Mouse (Mus musculus) adrenal gland, postnatal 10 days (tissue): ENCODE data around the gene Rnf41. TPM values are rescaled to one million over a fixed set of nuclear protein-coding genes. Genes with fewer than 3 reads are reported as not detected.

Source experiments
- DNase-seq: peaks from one replicate; pipeline ENCODE4 v3.0.0; 2021; ENCODE audit warnings: mixed read lengths
- microRNA-seq: library from miRNA; unstranded; fragments of <30 nt; microRNA quantifications from one replicate; pipeline ENCODE4 v1.2.0, GENCODE M21; 2021
- total RNA-seq, 2 experiments: library from RNA; stranded (reverse); gene quantifications; 2 replicates each; pipeline ENCODE4 v1.2.3; 2021

Gene Rnf41
- total RNA-seq, 2 experiments from 2014 or later = 37.4 TPM

DNA sequence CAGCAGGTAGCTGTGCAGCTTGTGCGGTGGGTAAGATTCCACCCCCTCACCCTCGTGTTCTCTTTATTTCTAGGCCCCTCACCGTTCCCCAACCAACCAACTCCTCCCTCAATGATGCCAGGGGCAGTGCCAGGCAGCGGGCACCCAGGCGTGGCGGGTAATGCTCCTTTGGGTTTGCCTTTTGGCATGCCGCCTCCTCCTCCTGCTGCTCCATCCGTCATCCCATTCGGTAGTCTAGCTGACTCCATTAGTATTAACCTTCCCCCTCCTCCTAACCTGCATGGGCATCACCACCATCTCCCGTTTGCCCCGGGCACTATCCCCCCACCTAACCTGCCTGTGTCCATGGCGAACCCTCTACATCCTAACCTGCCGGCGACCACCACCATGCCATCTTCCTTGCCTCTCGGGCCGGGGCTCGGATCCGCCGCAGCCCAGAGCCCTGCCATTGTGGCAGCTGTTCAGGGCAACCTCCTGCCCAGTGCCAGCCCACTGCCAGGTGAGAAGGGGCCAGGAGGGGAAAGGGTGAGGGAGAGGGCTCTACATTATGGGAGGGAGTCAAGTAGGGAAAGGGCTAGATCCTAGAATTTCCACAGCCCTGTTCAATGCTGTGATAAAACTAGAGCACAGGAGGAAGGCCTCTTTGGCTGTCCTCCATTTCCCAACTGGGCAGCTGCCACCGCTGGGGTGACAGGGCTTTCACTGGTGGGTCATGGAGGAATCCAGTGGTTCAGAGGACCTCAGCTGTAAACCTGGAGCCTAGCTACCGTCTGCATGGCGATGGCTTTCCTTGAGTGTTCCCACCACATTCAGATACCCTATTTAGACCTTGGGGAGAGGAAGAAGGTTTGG, 76.6 kb downstream of the Rnf41 start:
- DNase-seq = no peak

DNA sequence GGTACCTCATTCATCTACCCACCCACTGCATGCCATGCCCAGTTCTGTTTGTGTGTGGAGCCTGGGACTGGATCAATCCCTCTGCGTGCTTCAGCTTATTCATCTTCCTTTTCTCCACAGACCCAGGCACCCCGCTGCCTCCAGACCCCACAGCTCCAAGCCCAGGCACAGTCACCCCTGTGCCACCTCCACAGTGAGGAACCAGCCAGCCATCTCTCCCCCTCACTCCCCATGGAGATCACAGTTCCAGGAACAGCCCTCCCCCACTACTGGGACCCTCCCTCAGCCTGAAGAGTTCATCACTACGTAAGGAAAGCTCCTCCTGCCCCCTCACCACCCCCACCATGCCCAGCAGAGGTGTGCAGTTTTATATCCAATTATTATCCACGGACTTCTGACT, 77.3 kb downstream of the Rnf41 start:
- no peak for DNase-seq

DNA sequence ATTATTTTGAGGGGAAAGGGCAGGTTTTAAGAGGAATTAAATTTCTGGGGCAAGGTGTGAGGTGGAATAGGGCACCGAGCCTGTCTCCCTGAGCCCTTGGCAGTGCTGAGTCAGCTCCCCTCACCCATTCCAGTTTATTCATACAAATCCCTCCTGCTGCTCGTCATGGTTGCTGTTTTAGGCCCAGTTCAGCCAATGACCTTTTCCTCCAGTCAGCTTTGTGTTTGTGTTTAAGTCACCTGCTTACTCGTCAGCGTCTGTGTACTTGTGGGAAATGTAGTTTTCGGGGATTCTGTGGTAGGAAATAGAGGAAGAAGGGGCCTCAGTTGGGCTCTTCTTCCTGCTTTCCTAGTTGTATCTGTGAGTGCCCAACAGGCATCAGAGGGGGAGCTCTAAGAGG, 77.9 kb downstream of the Rnf41 start:
- DNase-seq = no peak

DNA sequence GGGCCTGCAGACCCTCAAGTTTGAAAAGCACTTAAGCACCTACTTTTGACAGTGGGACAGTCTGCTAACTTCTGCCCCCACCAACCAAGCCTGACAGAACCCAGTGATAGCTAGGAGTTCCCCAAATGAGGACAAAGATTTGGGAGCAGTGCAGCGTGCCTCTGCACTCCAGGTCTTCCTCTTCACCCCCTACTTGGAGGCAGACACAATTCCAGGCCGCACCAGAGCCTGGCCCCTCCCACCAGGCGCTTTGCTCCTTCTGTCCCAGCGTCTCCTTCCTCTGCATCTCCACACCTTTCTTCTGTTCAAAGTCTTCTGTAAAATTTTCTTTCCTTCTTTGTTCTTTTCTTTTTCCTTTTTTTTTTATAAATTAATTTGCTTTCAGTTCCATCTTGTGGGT, 78.3 kb downstream of the Rnf41 start:
- no peak for DNase-seq

DNA sequence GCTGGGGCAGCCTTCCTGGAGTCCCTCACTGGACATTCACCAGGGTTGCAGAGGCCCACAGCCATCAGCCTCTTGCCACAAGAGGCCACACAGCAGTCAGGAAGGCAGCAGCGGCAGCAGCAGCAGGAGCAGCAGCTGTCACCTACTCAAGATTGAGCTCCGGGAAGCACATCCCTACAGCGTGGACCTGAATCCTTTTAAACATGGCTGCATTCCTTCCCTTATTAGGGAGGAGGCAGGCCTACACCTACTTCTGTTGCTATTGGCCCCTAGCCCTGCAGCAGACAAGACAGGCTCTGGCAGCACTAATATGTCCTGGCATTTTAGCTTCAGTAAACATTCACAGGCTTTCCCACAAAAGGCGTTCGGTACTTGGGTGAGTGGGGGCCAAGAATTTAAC, 78.8 kb downstream of the Rnf41 start:
- DNase-seq = no peak

DNA sequence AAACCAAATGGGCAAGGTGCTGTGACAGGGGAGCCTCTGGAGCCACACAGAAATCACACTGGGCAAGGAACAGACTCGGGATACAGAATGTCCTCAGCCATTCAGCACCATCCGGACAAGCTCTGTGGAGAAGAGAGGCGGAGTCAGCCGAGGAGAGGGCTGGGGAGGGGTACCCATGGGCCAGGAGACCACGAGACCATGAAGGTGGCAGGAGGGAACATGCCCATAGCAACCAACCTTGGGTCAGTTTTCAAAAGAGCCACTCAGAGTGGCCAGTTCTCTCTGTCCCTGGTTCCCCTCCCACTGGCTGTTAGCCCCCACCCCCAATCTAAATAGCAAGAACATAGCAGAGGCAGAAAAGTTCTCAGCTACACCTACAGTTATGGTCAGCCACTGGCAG, 79.5 kb downstream of the Rnf41 start:
- no peak for DNase-seq

Small RNA genes within 50 kb of the gene (microRNA-seq; reads per million reads assigned to microRNA genes)
- gene Gm25361 = not detected
- not detected for gene Gm26308
- gene Mir6914 = not detected
- gene Mir6915 = 1.4 reads per million
- gene Mir8105 = 3.2 reads per million

Other genes with a start within 250 kb of the Rnf41 start
- 10 to 100 TPM; 65.3 to 74.8 TPM for gene Rbms2, start 231.4 kb upstream of the Rnf41 start, total RNA-seq
- gene Gls2, start 217.2 kb upstream of the Rnf41 start, total RNA-seq = 10 to 100 TPM; 12.8 to 22.3 TPM
- 10 to 100 TPM; 21.6 to 27.3 TPM for gene Spryd4, start 199.8 kb upstream of the Rnf41 start, total RNA-seq
- not detected for gene Mip, start 185.8 kb upstream of the Rnf41 start, total RNA-seq
- gene Timeless, start 179.6 kb upstream of the Rnf41 start, total RNA-seq = 10 to 100 TPM; 16.4 to 21.9 TPM
- 10 to 100 TPM in 1 of 2 experiments, 1 to 10 TPM in 1; 7.4 to 17.5 TPM for gene Apon, start 157.6 kb upstream of the Rnf41 start, total RNA-seq
- 100 to 1,000 TPM in 1 of 2 experiments, 10 to 100 TPM in 1; 78.0 to 183 TPM for gene Apof, start 143.0 kb upstream of the Rnf41 start, total RNA-seq
- 10 to 100 TPM; 17.4 to 27.5 TPM for gene Stat2, start 141.1 kb upstream of the Rnf41 start, total RNA-seq
- under 1 TPM in 1 of 2 experiments, not detected in 1; 0.27 TPM for gene Il23a, start 112.9 kb upstream of the Rnf41 start, total RNA-seq
- 10 to 100 TPM; 24.0 to 32.8 TPM for gene Pan2, start 108.3 kb upstream of the Rnf41 start, total RNA-seq
- gene Cnpy2, start 89.2 kb upstream of the Rnf41 start, total RNA-seq = 100 to 1,000 TPM; 149 to 165 TPM
- gene Cs, start 73.9 kb upstream of the Rnf41 start, total RNA-seq = 1,000 to 10,000 TPM; 1,048 to 1,207 TPM
- gene Coq10a, start 42.7 kb upstream of the Rnf41 start, total RNA-seq = 100 to 1,000 TPM in 1 of 2 experiments, 10 to 100 TPM in 1; 99.9 to 128 TPM
- gene Ankrd52, start 34.5 kb upstream of the Rnf41 start, total RNA-seq = 10 to 100 TPM; 53.3 to 57.8 TPM
- 1 to 10 TPM; 2.3 to 5.9 TPM for gene Slc39a5, start 10.4 kb upstream of the Rnf41 start, total RNA-seq
- gene Nabp2, start 165 bp upstream of the Rnf41 start, total RNA-seq = 10 to 100 TPM; 58.0 to 59.9 TPM
- 100 to 1,000 TPM in 1 of 2 experiments, 10 to 100 TPM in 1; 94.1 to 123 TPM for gene Smarcc2, start 47.6 kb downstream of the Rnf41 start, total RNA-seq
- 100 to 1,000 TPM; 739 to 765 TPM for gene Myl6, start 82.5 kb downstream of the Rnf41 start, total RNA-seq
- gene Myl6b, start 87.0 kb downstream of the Rnf41 start, total RNA-seq = 10 to 100 TPM; 10.9 to 17.3 TPM
- 10 to 100 TPM; 31.5 to 41.5 TPM for gene Esyt1, start 114.2 kb downstream of the Rnf41 start, total RNA-seq
- gene Zc3h10, start 136.1 kb downstream of the Rnf41 start, total RNA-seq = 10 to 100 TPM; 10.5 to 14.7 TPM
- gene Rpl41, start 137.6 kb downstream of the Rnf41 start, total RNA-seq = 1,000 to 10,000 TPM; 2,762 to 2,852 TPM
- 10 to 100 TPM; 85.1 to 90.9 TPM for gene Pa2g4, start 154.3 kb downstream of the Rnf41 start, total RNA-seq
- 10 to 100 TPM in 1 of 2 experiments, 1 to 10 TPM in 1; 10.0 to 11.1 TPM for gene Erbb3, start 178.0 kb downstream of the Rnf41 start, total RNA-seq
- gene Rps26, start 215.1 kb downstream of the Rnf41 start, total RNA-seq = 100 to 1,000 TPM; 696 to 753 TPM
- gene Ikzf4, start 234.3 kb downstream of the Rnf41 start, total RNA-seq = 1 to 10 TPM in 1 of 2 experiments, under 1 TPM in 1; 0.87 to 2.2 TPM